Mouse (Mus musculus): ENCODE results near the gene Aph1b. TPM values are rescaled to one million over a fixed set of nuclear protein-coding genes. Genes with fewer than 3 reads are reported as not detected.

Gene Aph1b
- total and polyA plus RNA-seq, 2 experiments: 1.0 to 2.9 TPM

- H3K27ac ChIP-seq (replicated peaks; ENCODE audit: insufficient read depth, low read depth, low read length): no peak overlapping the region
Observed at GRCm38 (mm10) chr9:66730556-66730955, 64.7 kb downstream of the Aph1b start.

GRCm38 (mm10) chr9:66727333-66727732, 68.0 kb downstream of the Aph1b start:
- Histone ChIP-seq H3K9ac (ENCODE audit: low read depth, low read length) (no peak overlapping the region), H3K27ac (replicated peaks; ENCODE audit: insufficient read depth, low read depth, low read length) (no peak overlapping the region), H3K79me2 (ENCODE audit: control insufficient read depth, insufficient read depth, low read length) (no peaks in the 10 kb centered on the region), H3K27me3 (ENCODE audit: control insufficient read depth, insufficient read depth, low read length) (no peaks in the 10 kb centered on the region), H3K4me3 (ENCODE audit: insufficient read depth, low read depth, low read length) (no peak overlapping the region), H3K36me3 (ENCODE audit: control insufficient read depth, insufficient read depth, low read length) (no peaks in the 10 kb centered on the region), H3K4me1 (ENCODE audit: control insufficient read depth, insufficient read depth, low read length) (0 out of 2 replicates have a peak, but pooled peaks cover 1% of the 10 kb centered on the region)
- DNase-seq (ENCODE audit: extremely low read depth, low read depth, low spot score): no peak
- WGBS: 84% methylated on average over 7 of the region's 7 CpGs
- TF ChIP-seq CTCF (IDR thresholded peaks at IDR 0.05; ENCODE audit: low read depth, low read length) (no peak), POLR2A (IDR thresholded peaks at IDR 0.05; ENCODE audit: extremely low read depth, insufficient read depth, low read length) (no peak)

More at GRCm38 (mm10) chr9:66730556-66730955, 64.7 kb downstream of the Aph1b start:
- Histone ChIP-seq H3K27me3 (ENCODE audit: control insufficient read depth, insufficient read depth, low read length) (no peaks in the 10 kb centered on the region), H3K9ac (ENCODE audit: low read depth, low read length) (no peak overlapping the region), H3K36me3 (ENCODE audit: control insufficient read depth, insufficient read depth, low read length) (no peaks in the 10 kb centered on the region), H3K4me3 (ENCODE audit: insufficient read depth, low read depth, low read length) (no peak overlapping the region), H3K79me2 (ENCODE audit: control insufficient read depth, insufficient read depth, low read length) (no peaks in the 10 kb centered on the region), H3K4me1 (ENCODE audit: control insufficient read depth, insufficient read depth, low read length) (0 out of 2 replicates have a peak, but pooled peaks cover 1% of the 10 kb centered on the region)
- no peak for DNase-seq (ENCODE audit: extremely low read depth, low read depth, low spot score)
- TF ChIP-seq POLR2A (IDR thresholded peaks at IDR 0.05; ENCODE audit: extremely low read depth, insufficient read depth, low read length) (no peak), CTCF (IDR thresholded peaks at IDR 0.05; ENCODE audit: low read depth, low read length) (no peak)
- 53% methylated on average over 3 of the region's 3 CpGs for WGBS

GRCm38 (mm10) chr9:66725591-66725990, 69.7 kb downstream of the Aph1b start:
- no peak for TF ChIP-seq POLR2A (IDR thresholded peaks at IDR 0.05; ENCODE audit: extremely low read depth, insufficient read depth, low read length)
- TF ChIP-seq CTCF (IDR thresholded peaks at IDR 0.05; ENCODE audit: low read depth, low read length): no peak
- 83% methylated on average over 3 of the region's 3 CpGs for WGBS
- Histone ChIP-seq H3K79me2 (ENCODE audit: control insufficient read depth, insufficient read depth, low read length) (no peaks in the 10 kb centered on the region), H3K27me3 (ENCODE audit: control insufficient read depth, insufficient read depth, low read length) (no peaks in the 10 kb centered on the region), H3K36me3 (ENCODE audit: control insufficient read depth, insufficient read depth, low read length) (no peaks in the 10 kb centered on the region), H3K4me3 (ENCODE audit: insufficient read depth, low read depth, low read length) (no peak overlapping the region), H3K9ac (ENCODE audit: low read depth, low read length) (no peak overlapping the region), H3K4me1 (ENCODE audit: control insufficient read depth, insufficient read depth, low read length) (0 out of 2 replicates have a peak, but pooled peaks cover 1% of the 10 kb centered on the region), H3K27ac (replicated peaks; ENCODE audit: insufficient read depth, low read depth, low read length) (no peak overlapping the region)
- DNase-seq (ENCODE audit: extremely low read depth, low read depth, low spot score): no peak

Other genes starting within 250 kb of the Aph1b start
- gene Usp3, start 202.3 kb downstream of the Aph1b start, total RNA-seq (2014; rRNA removed): 37.7 and 41.5 TPM in 2 replicates
- gene Usp3, start 202.3 kb downstream of the Aph1b start, polyA plus RNA-seq (2012; rRNA removed): 9.8 and 11.2 TPM in 2 replicates
- gene Car12, start 81.8 kb downstream of the Aph1b start, total RNA-seq (2014; rRNA removed): 0.34 TPM in 1 of 2 replicates, not detected in the other
- gene Car12, start 81.8 kb downstream of the Aph1b start, polyA plus RNA-seq (2012; rRNA removed): 0.24 TPM in 1 of 2 replicates, not detected in the other
- 0.37 and 1.2 TPM in 2 replicates for gene Gm10647, start 1.5 kb upstream of the Aph1b start, total RNA-seq (2014; rRNA removed)
- 0.06 and 0.10 TPM in 2 replicates for gene Gm10647, start 1.5 kb upstream of the Aph1b start, polyA plus RNA-seq (2012; rRNA removed)
- 0.65 and 1.5 TPM in 2 replicates for gene Aph1c, start 39.2 kb upstream of the Aph1b start, total RNA-seq (2014; rRNA removed)
- 0.43 and 0.97 TPM in 2 replicates for gene Aph1c, start 39.2 kb upstream of the Aph1b start, polyA plus RNA-seq (2012; rRNA removed)
- 4.1 and 4.3 TPM in 2 replicates for gene Rab8b, start 124.2 kb upstream of the Aph1b start, total RNA-seq (2014; rRNA removed)
- gene Rab8b, start 124.2 kb upstream of the Aph1b start, polyA plus RNA-seq (2012; rRNA removed): 0.85 and 1.4 TPM in 2 replicates
- 474 and 535 TPM in 2 replicates for gene Rps27l, start 150.6 kb upstream of the Aph1b start, total RNA-seq (2014; rRNA removed)
- 84.6 and 99.6 TPM in 2 replicates for gene Rps27l, start 150.6 kb upstream of the Aph1b start, polyA plus RNA-seq (2012; rRNA removed)
- gene Lactb, start 180.0 kb upstream of the Aph1b start, total RNA-seq (2014; rRNA removed): 37.0 and 41.4 TPM in 2 replicates
- gene Lactb, start 180.0 kb upstream of the Aph1b start, polyA plus RNA-seq (2012; rRNA removed): 24.4 and 33.6 TPM in 2 replicates

All from liver, adult 2 months (tissue).